Mouse (Mus musculus) liver, embryonic 14.5 days (tissue): ENCODE results near the gene Tpd52l2.

ENCODE experiments used
- CTCF ChIP-seq: IDR thresholded peaks from 2 replicates; pipeline ENCODE4 v1.5.1; 2016; ENCODE audit warnings: antibody characterized with exemption, low read depth, control low read depth
- EP300 ChIP-seq: IDR thresholded peaks from 2 replicates; pipeline ENCODE4 v1.6.1; 2016; ENCODE audit warnings: antibody characterized with exemption, low read depth

DNA sequence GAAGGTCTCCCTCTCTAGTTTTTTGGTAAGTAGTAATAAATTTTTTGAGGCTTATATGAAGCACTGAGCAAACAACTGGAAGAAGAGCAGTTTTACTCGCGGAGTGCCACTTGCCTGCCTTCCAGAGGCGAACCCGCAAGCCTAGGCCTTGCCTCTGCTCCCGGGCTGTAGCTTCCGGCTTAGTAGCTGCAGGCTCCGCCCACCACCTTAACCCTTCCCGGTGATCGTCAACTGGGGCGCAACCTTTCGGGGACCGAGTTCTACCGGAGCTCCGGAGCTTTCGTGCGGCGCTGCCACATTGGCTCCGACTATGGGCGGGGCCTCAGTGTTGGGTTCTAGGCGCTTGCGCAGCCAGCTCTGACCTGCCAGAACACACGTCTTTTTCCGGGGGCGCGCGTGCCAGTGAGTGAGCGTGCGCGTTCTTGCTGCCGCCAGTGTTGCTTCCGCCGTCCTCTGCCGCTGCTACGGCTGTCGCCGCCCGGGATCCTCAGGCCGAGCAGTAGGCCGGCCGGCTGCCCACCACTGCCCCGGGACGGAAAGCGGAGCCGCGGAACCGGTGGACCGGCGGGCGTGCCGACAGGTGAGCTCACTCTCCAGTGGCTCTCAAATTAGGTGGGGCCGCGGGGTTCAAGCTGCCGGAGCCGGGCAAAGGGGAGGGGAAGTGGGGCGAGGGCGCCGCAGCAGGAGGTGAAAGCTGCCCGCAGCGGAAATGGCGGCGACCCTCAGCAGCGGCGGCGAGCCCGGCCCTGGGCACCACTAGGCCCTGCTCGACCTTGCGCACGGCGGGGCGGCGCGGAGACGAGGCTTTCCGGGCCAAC is 23.4 kb downstream of the Tpd52l2 start, which contains the start of gene Dnajc5:
- no peak; the same call in 1 of the 2 replicates for TF ChIP-seq CTCF
- TF ChIP-seq EP300, result no peak
